Comparison of ENCODE assay signal across 30 mouse cellular contexts in genomic region chr6:107583759-107584383, GRCm38 (mm10). TPM values are rescaled to one million over a fixed set of nuclear protein-coding genes. Genes with fewer than 3 reads are reported as not detected.
DNase-seq lines count a peak whose midpoint lies in the region; ATAC-seq and TF ChIP-seq lines count a peak whose summit lies in the region.
"Had no signal": no experiment of that assay in that cellular context is flagged by ENCODE, and none has a peak within 500 bp of the region (broad histone marks: within the 10 kb centered on the region; RNA-seq: fewer than 3 reads in every experiment).

No protein-coding gene starts in this region.

- no peaks in the 10 kb centered on the region for H3K27me3 ChIP-seq in forebrain, embryonic 12.5 days
- H3K27me3 ChIP-seq in forebrain, embryonic 10.5 days (ENCODE audit: poor library complexity, severe bottlenecking): no peaks in the 10 kb centered on the region
- H3K27me3 ChIP-seq in hindbrain, embryonic 16.5 days (replicated peaks; ENCODE audit: control insufficient read depth, insufficient read depth, low read length): no peaks in the 10 kb centered on the region
- no peaks in the 10 kb centered on the region for H3K27me3 ChIP-seq in hindbrain, postnatal 0 days (ENCODE audit: insufficient read depth, low read length)
- no peaks in the 10 kb centered on the region for H3K27me3 ChIP-seq in forebrain, embryonic 16.5 days (replicated peaks; ENCODE audit: control insufficient read depth, insufficient read depth, low read length)
- H3K27me3 ChIP-seq: embryonic facial prominence, embryonic 12.5 days; embryonic facial prominence, embryonic 15.5 days; heart, embryonic 13.5 days; intestine, embryonic 15.5 days; Patski had no signal

- no peaks in the 10 kb centered on the region for H3K9me3 ChIP-seq in forebrain, embryonic 12.5 days
- no peaks in the 10 kb centered on the region for H3K9me3 ChIP-seq in forebrain, embryonic 10.5 days
- no peaks in the 10 kb centered on the region for H3K9me3 ChIP-seq in hindbrain, embryonic 16.5 days (ENCODE audit: control insufficient read depth, low read length)
- H3K9me3 ChIP-seq in hindbrain, postnatal 0 days (ENCODE audit: low read length): no peaks in the 10 kb centered on the region
- no peaks in the 10 kb centered on the region for H3K9me3 ChIP-seq in forebrain, embryonic 16.5 days (ENCODE audit: control insufficient read depth, low read length)
- H3K9me3 ChIP-seq: embryonic facial prominence, embryonic 12.5 days; embryonic facial prominence, embryonic 15.5 days; G1E; heart, embryonic 10.5 days; heart, embryonic 13.5 days; intestine, embryonic 15.5 days had no signal

- H3K9ac ChIP-seq in forebrain, embryonic 12.5 days: no peak overlapping the region
- no peak overlapping the region for H3K9ac ChIP-seq in hindbrain, embryonic 16.5 days (ENCODE audit: low read depth, low read length)
- H3K9ac ChIP-seq in hindbrain, postnatal 0 days (replicated peaks; ENCODE audit: low read length): no peak overlapping the region
- no peak overlapping the region for H3K9ac ChIP-seq in forebrain, embryonic 16.5 days (replicated peaks; ENCODE audit: low read depth, low read length)
- H3K9ac ChIP-seq: embryonic facial prominence, embryonic 12.5 days; embryonic facial prominence, embryonic 15.5 days; heart, embryonic 13.5 days; hindbrain, embryonic 14.5 days; intestine, embryonic 15.5 days had no signal

- WGBS in forebrain, embryonic 12.5 days: 76% methylated on average over 1 of the region's 1 CpGs
- WGBS in forebrain, embryonic 10.5 days: 96% methylated on average over 1 of the region's 1 CpGs
- 76% methylated on average over 1 of the region's 1 CpGs for WGBS in hindbrain, embryonic 16.5 days
- 77% methylated on average over 1 of the region's 1 CpGs for WGBS in hindbrain, postnatal 0 days
- WGBS in forebrain, embryonic 16.5 days: 62% methylated on average over 1 of the region's 1 CpGs

- H3K4me1 ChIP-seq in forebrain, embryonic 12.5 days: no peaks in the 10 kb centered on the region
- H3K4me1 ChIP-seq in forebrain, embryonic 10.5 days: no peaks in the 10 kb centered on the region
- no peaks in the 10 kb centered on the region for H3K4me1 ChIP-seq in hindbrain, embryonic 16.5 days (ENCODE audit: control insufficient read depth, insufficient read depth, low read depth, low read length)
- no peaks in the 10 kb centered on the region for H3K4me1 ChIP-seq in hindbrain, postnatal 0 days (ENCODE audit: insufficient read depth, low read length)
- no peaks in the 10 kb centered on the region for H3K4me1 ChIP-seq in forebrain, embryonic 16.5 days (replicated peaks; ENCODE audit: control insufficient read depth, insufficient read depth, low read length)
- H3K4me1 ChIP-seq: embryonic facial prominence, embryonic 12.5 days; embryonic facial prominence, embryonic 15.5 days; heart, embryonic 10.5 days; heart, embryonic 13.5 days; intestine, embryonic 15.5 days had no signal

- no peak for TF ChIP-seq CTCF in hindbrain, postnatal 0 days (IDR thresholded peaks at IDR 0.05; ENCODE audit: low read depth)

- H3K27ac ChIP-seq in forebrain, embryonic 12.5 days: no peak overlapping the region
- no peak overlapping the region; the same call in 1 of the 2 replicates for H3K27ac ChIP-seq in forebrain, embryonic 10.5 days
- H3K27ac ChIP-seq in hindbrain, embryonic 16.5 days (ENCODE audit: low read depth, low read length): no peak overlapping the region
- no peak overlapping the region for H3K27ac ChIP-seq in hindbrain, postnatal 0 days
- H3K27ac ChIP-seq in forebrain, embryonic 16.5 days (ENCODE audit: low read length): no peak overlapping the region
- H3K27ac ChIP-seq: embryonic facial prominence, embryonic 12.5 days; embryonic facial prominence, embryonic 15.5 days; heart, adult 2 months; heart, embryonic 10.5 days; heart, embryonic 13.5 days; hindbrain, embryonic 14.5 days; intestine, embryonic 15.5 days had no signal

- no peak overlapping the region for H3K4me3 ChIP-seq in forebrain, embryonic 12.5 days (replicated peaks)
- no peak overlapping the region for H3K4me3 ChIP-seq in forebrain, embryonic 10.5 days
- H3K4me3 ChIP-seq in hindbrain, embryonic 16.5 days (ENCODE audit: low read length): no peak overlapping the region
- no peak overlapping the region for H3K4me3 ChIP-seq in hindbrain, postnatal 0 days (ENCODE audit: low read length)
- H3K4me3 ChIP-seq in forebrain, embryonic 16.5 days (replicated peaks; ENCODE audit: low read length): no peak overlapping the region
- H3K4me3 ChIP-seq: embryonic facial prominence, embryonic 12.5 days; embryonic facial prominence, embryonic 15.5 days; heart, adult 2 months; heart, embryonic 10.5 days; heart, embryonic 13.5 days; intestine, embryonic 15.5 days had no signal

- DNase-seq in forebrain, embryonic 10.5 days (ENCODE audit: extremely low spot score, low spot score): no peak
- no peak for DNase-seq in hindbrain, postnatal 0 days (ENCODE audit: low spot score)
- DNase-seq in ZHBTc4 (ENCODE audit: low read depth, low spot score): peak; percentile 24
- no peak for DNase-seq in embryo, embryonic 9.5 days (ENCODE audit: extremely low spot score)
- no peak for DNase-seq in ovary, postnatal 36 days (ENCODE audit: low spot score)
- DNase-seq: adrenal gland, postnatal 10 days; adrenal gland, postnatal 36 days; cerebellum, adult 11 months; cerebellum, adult 8-10 months; cerebellum, postnatal 14 days; gastrocnemius, postnatal 10 days; gastrocnemius, postnatal 36 days; heart, adult 2 months; heart, postnatal 14 days; heart, postnatal 4 days; kidney, adult 11 months; kidney, adult 8-10 months had no signal

- H3K36me3 ChIP-seq in forebrain, embryonic 12.5 days (replicated peaks): no peaks in the 10 kb centered on the region
- no peaks in the 10 kb centered on the region for H3K36me3 ChIP-seq in forebrain, embryonic 10.5 days (replicated peaks)
- H3K36me3 ChIP-seq in hindbrain, embryonic 16.5 days (ENCODE audit: control insufficient read depth, insufficient read depth, low read length): no peaks in the 10 kb centered on the region
- H3K36me3 ChIP-seq in hindbrain, postnatal 0 days (ENCODE audit: insufficient read depth, low read length): no peaks in the 10 kb centered on the region
- H3K36me3 ChIP-seq in forebrain, embryonic 16.5 days (ENCODE audit: control insufficient read depth, insufficient read depth): no peaks in the 10 kb centered on the region
- H3K36me3 ChIP-seq: embryonic facial prominence, embryonic 12.5 days; embryonic facial prominence, embryonic 15.5 days; G1E; heart, embryonic 10.5 days; heart, embryonic 13.5 days; intestine, embryonic 15.5 days had no signal

- peak; percentile 39; the same call in 1 of the 2 replicates for ATAC-seq in forebrain, embryonic 12.5 days (ENCODE audit: low FRiP score)
- ATAC-seq in hindbrain, embryonic 16.5 days: peak; percentile 27; the same call in 1 of the 2 replicates
- no peak for ATAC-seq in hindbrain, postnatal 0 days
- peak; percentile 91 for ATAC-seq in forebrain, embryonic 16.5 days
- ATAC-seq: activated CD4-positive, CD25-positive, alpha-beta regulatory T cell, adult 4 months; intestine, embryonic 15.5 days; Patski had no signal

- no peak overlapping the region for H3K4me2 ChIP-seq in forebrain, embryonic 12.5 days
- no peak overlapping the region for H3K4me2 ChIP-seq in hindbrain, embryonic 16.5 days (ENCODE audit: low read length)
- H3K4me2 ChIP-seq in hindbrain, postnatal 0 days (ENCODE audit: low read depth, low read length): no peak overlapping the region
- H3K4me2 ChIP-seq in forebrain, embryonic 16.5 days (ENCODE audit: low read length): no peak overlapping the region
- H3K4me2 ChIP-seq: embryonic facial prominence, embryonic 12.5 days; embryonic facial prominence, embryonic 15.5 days; heart, embryonic 13.5 days; hindbrain, embryonic 14.5 days; intestine, embryonic 15.5 days had no signal

RNA-seq across cellular contexts. Expression of gene Lrrn1, which starts 54.3 kb away (rescaled TPM):
- 123 and 130 TPM in 2 replicates for polyA plus RNA-seq in forebrain, embryonic 12.5 days (2016; fragmentation: Nextera tagmentation; extraction: Ambion mirVana)
- 147 and 152 TPM in 2 replicates for polyA plus RNA-seq in forebrain, embryonic 10.5 days (2016; fragmentation: Nextera tagmentation; extraction: Ambion mirVana)
- 72.7 and 84.0 TPM in 2 replicates for polyA plus RNA-seq in hindbrain, embryonic 16.5 days (2015; fragmentation: Nextera tagmentation; extraction: Ambion mirVana)
- 71.2 and 73.5 TPM in 2 replicates for total RNA-seq in hindbrain, postnatal 0 days (2014; rRNA removed)
- 58.1 and 60.2 TPM in 2 replicates for polyA plus RNA-seq in hindbrain, postnatal 0 days (2015; fragmentation: Nextera tagmentation; extraction: Ambion mirVana)
- 44.6 and 51.4 TPM in 2 replicates for polyA plus RNA-seq in forebrain, embryonic 16.5 days (2015; fragmentation: Nextera tagmentation; extraction: Ambion mirVana)
- total RNA-seq: G1E; granulocyte monocyte progenitor cell, adult 5-6 weeks had no signal
- polyA plus RNA-seq: activated CD4-positive, CD25-positive, alpha-beta regulatory T cell, adult 4 months; G1E had no signal
